Mouse (Mus musculus) midbrain, embryonic 14.5 days (tissue): Measurements from ENCODE around the gene Ankar. TPM values are rescaled to one million over a fixed set of nuclear protein-coding genes. Genes with fewer than 3 reads are reported as not detected.

ENCODE experiments used
- ATAC-seq: fragments of 200-750 bp; cut with Nextera tagmentation; 2 replicates; pipeline ENCODE4 v1.8.0; 2017; ENCODE audit warnings: moderate number of reproducible peaks, moderate library complexity; ENCODE audit not compliant: low FRiP score, low TSS enrichment
- DNase-seq: peaks from one replicate; pipeline ENCODE4 v3.0.0-alpha.2; 2015
- H3K27ac ChIP-seq: fragments of 300-500 bp; sonication (generic); replicated peaks from 2 replicates; pipeline ENCODE4 v1.5.1; 2014; ENCODE audit warnings: mild to moderate bottlenecking, low read depth, low read length, moderate library complexity
- H3K27me3 ChIP-seq: fragments of 300-500 bp; sonication (generic); 2 replicates; pipeline ENCODE4 v1.6.1; 2014; ENCODE audit warnings: low read length, control low read depth, mixed read lengths; ENCODE audit not compliant: control insufficient read depth, insufficient read depth
- H3K36me3 ChIP-seq: fragments of 300-500 bp; sonication (generic); 2 replicates; pipeline ENCODE4 v1.6.1; 2014; ENCODE audit warnings: low read length, control low read depth; ENCODE audit not compliant: control insufficient read depth, insufficient read depth
- H3K4me1 ChIP-seq: fragments of 300-500 bp; sonication (generic); 2 replicates; pipeline ENCODE4 v1.6.1; 2014; ENCODE audit warnings: mild to moderate bottlenecking, antibody characterized with exemption, low read length, control low read depth; ENCODE audit not compliant: control insufficient read depth, insufficient read depth
- H3K4me2 ChIP-seq: fragments of 300-500 bp; sonication (generic); 2 replicates; pipeline ENCODE4 v1.6.1; 2014; ENCODE audit warnings: mild to moderate bottlenecking, low read length, moderate library complexity
- H3K4me3 ChIP-seq: fragments of 300-500 bp; sonication (generic); replicated peaks from 2 replicates; pipeline ENCODE4 v1.5.1; 2014; ENCODE audit warnings: low read depth, low read length
- H3K9ac ChIP-seq: fragments of 300-500 bp; sonication (generic); replicated peaks from 2 replicates; pipeline ENCODE4 v1.6.1; 2014; ENCODE audit warnings: mild to moderate bottlenecking, low read length, moderate library complexity
- H3K9me3 ChIP-seq: fragments of 300-500 bp; sonication (generic); 2 replicates; pipeline ENCODE4 v1.6.1; 2016; ENCODE audit warnings: low read length, control low read depth, mixed read lengths; ENCODE audit not compliant: control insufficient read depth
- WGBS: fragments of 180-500 bp; shearing (Covaris S2); extraction: QIAGEN DNeasy Blood & Tissue Kit; methylation state at CpG from one replicate; pipeline ENCODE4 v1.1.7; 2014; 5-methylcytosine and 5-hydroxymethylcytosine counted together
- polyA plus RNA-seq: library from polyadenylated mRNA; unstranded; fragments of >200 nt; fragmentation: Nextera tagmentation; extraction: Ambion mirVana; gene quantifications from 2 replicates; pipeline ENCODE4 v1.2.1, GENCODE M21; 2014

The Ankar gene
- polyA plus RNA-seq, 1 experiment from 2014 or later = not detected

GRCm38 (mm10) chr1:72730126-72730525, 29.7 kb upstream of the Ankar start:
- ATAC-seq (no peak), DNase-seq (no peak)
- H3K27me3 ChIP-seq = no peaks in the 10 kb centered on the region
- no peak overlapping the region for H3K4me2 ChIP-seq
- no peak overlapping the region for H3K4me3 ChIP-seq
- no peak overlapping the region for H3K9ac ChIP-seq
- no peaks in the 10 kb centered on the region for H3K4me1 ChIP-seq
- WGBS = 52% methylated on average over 10 of the region's 10 CpGs
- no peaks in the 10 kb centered on the region for H3K36me3 ChIP-seq
- no peak overlapping the region for H3K27ac ChIP-seq
- H3K9me3 ChIP-seq = no peaks in the 10 kb centered on the region

- Histone ChIP-seq H3K36me3 (no peaks in the 10 kb centered on the region), H3K9ac (no peak overlapping the region), H3K9me3 (no peaks in the 10 kb centered on the region), H3K27ac (no peak overlapping the region), H3K27me3 (no peaks in the 10 kb centered on the region), H3K4me2 (no peak overlapping the region), H3K4me3 (no peak overlapping the region), H3K4me1 (no peaks in the 10 kb centered on the region)
- WGBS = 88% methylated on average over 4 of the region's 4 CpGs
- no peak for ATAC-seq
- DNase-seq = no peak
Measured at GRCm38 (mm10) chr1:72728781-72729180, 28.4 kb upstream of the Ankar start.

- 92% methylated on average over 13 of the region's 13 CpGs for WGBS
- H3K9ac ChIP-seq = no peak overlapping the region
- H3K4me3 ChIP-seq = no peak overlapping the region
- H3K27ac ChIP-seq = no peak overlapping the region
- ATAC-seq = no peak
- H3K9me3 ChIP-seq = no peaks in the 10 kb centered on the region
- no peak overlapping the region for H3K4me2 ChIP-seq
- no peaks in the 10 kb centered on the region for H3K36me3 ChIP-seq
- no peaks in the 10 kb centered on the region for H3K27me3 ChIP-seq
- H3K4me1 ChIP-seq = no peaks in the 10 kb centered on the region
- no peak for DNase-seq
Measured at GRCm38 (mm10) chr1:72725941-72726340, 25.6 kb upstream of the Ankar start.

- Histone ChIP-seq H3K9me3 (no peaks in the 10 kb centered on the region), H3K4me2 (no peak overlapping the region), H3K4me1 (no peaks in the 10 kb centered on the region), H3K9ac (no peak overlapping the region), H3K36me3 (peaks cover 4% of the 10 kb centered on the region; the same call in 1 of the 2 replicates), H3K4me3 (no peak overlapping the region), H3K27me3 (no peaks in the 10 kb centered on the region), H3K27ac (no peak overlapping the region)
- DNase-seq (no peak), ATAC-seq (no peak)
- WGBS = 91% methylated on average over 2 of the region's 2 CpGs
Measured at GRCm38 (mm10) chr1:72724354-72724753, 24.0 kb upstream of the Ankar start.

DNA sequence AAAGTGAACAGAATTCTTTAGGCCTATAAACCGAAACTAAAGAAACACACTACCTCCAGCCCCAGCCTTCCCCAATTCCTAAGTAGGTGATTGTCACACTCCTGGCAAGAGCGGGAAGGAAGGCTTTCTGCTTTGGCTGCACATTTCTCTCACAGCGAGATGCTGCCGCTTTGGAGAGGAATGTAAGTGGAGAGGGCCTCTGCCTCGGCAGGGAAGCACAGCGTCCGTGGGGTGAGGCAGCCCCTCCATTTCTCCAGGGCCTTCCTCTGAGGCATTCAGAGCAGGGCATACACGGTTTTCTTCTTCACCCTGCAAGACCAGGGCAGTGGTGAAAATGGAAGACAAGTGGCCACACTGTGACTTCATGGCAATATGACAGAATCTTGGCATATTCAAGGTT, 22.3 kb upstream of the Ankar start:
- ATAC-seq = no peak
- Histone ChIP-seq H3K27ac (no peak overlapping the region), H3K4me1 (no peaks in the 10 kb centered on the region), H3K4me3 (no peak overlapping the region), H3K36me3 (peaks cover 9% of the 10 kb centered on the region; the same call in 1 of the 2 replicates), H3K4me2 (no peak overlapping the region), H3K9ac (0 out of 2 replicates have a peak overlapping the region, but pooled peaks have one; percentile 12), H3K9me3 (no peaks in the 10 kb centered on the region), H3K27me3 (no peaks in the 10 kb centered on the region)
- DNase-seq = no peak
- 48% methylated on average over 8 of the region's 8 CpGs for WGBS

GRCm38 (mm10) chr1:72720115-72720725, 19.8 kb upstream of the Ankar start:
- Histone ChIP-seq H3K36me3 (peaks cover 17% of the 10 kb centered on the region; the same call in 1 of the 2 replicates), H3K9me3 (no peaks in the 10 kb centered on the region), H3K4me2 (no peak overlapping the region), H3K27me3 (no peaks in the 10 kb centered on the region), H3K4me3 (no peak overlapping the region), H3K27ac (no peak overlapping the region), H3K4me1 (no peaks in the 10 kb centered on the region), H3K9ac (no peak overlapping the region)
- DNase-seq (peak; percentile 33), ATAC-seq (no peak; the same call in 1 of the 2 replicates)
- WGBS = 29% methylated on average over 6 of the region's 6 CpGs

DNA sequence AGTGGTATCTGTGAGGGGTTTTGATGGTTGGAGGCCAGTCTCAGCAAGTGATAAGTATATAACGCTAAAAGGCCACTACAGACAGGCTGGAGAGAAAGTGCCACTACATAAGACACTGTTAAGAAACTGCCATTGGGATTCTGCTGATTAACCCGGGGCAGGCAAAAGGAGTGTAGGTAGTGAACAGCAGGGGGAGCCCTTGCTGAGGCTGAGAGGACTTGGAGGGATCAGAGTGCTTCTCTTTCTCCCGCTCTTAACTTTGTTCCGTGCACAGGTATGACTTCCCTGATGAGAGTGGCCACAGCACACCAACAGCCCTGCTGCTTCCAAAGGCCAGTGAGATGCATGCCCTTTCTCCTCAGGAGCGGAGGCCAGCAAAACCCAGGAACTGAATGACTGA, 18.5 kb upstream of the Ankar start:
- H3K27me3 ChIP-seq = no peaks in the 10 kb centered on the region
- peaks cover 28% of the 10 kb centered on the region for H3K36me3 ChIP-seq
- no peak overlapping the region for H3K9ac ChIP-seq
- no peaks in the 10 kb centered on the region for H3K9me3 ChIP-seq
- no peak overlapping the region for H3K27ac ChIP-seq
- no peaks in the 10 kb centered on the region for H3K4me1 ChIP-seq
- WGBS = 37% methylated on average over 5 of the region's 5 CpGs
- H3K4me2 ChIP-seq = no peak overlapping the region
- H3K4me3 ChIP-seq = no peak overlapping the region
- ATAC-seq (no peak), DNase-seq (peak; percentile 80)

GRCm38 (mm10) chr1:72717540-72717939, 17.2 kb upstream of the Ankar start:
- Histone ChIP-seq H3K27me3 (no peaks in the 10 kb centered on the region), H3K4me2 (no peak overlapping the region), H3K27ac (no peak overlapping the region), H3K4me1 (peaks cover 7% of the 10 kb centered on the region), H3K36me3 (peaks cover 40% of the 10 kb centered on the region), H3K9me3 (no peaks in the 10 kb centered on the region), H3K9ac (no peak overlapping the region), H3K4me3 (no peak overlapping the region)
- 91% methylated on average over 7 of the region's 7 CpGs for WGBS
- no peak for DNase-seq
- no peak for ATAC-seq

DNA sequence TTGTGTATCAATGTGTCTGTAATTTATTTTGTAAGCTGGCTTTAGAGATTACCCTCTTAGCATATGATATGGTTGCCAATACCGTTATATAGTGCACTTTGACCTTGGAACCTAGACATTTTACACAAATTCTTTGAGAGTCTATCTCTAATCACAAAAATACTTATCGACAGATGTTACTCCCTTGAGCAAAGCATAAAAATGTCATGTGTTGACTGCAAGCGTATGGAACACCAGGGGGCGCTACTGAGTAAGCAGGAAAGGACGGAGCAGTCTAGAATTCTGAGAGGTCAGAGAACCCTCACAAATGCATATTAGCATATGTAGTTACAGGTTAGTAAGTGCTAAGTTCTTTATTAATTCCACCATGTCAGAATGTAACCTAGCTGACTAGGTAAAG, 16.5 kb upstream of the Ankar start:
- no peaks in the 10 kb centered on the region for H3K27me3 ChIP-seq
- ATAC-seq (no peak; the same call in 1 of the 2 replicates), DNase-seq (peak; percentile 88)
- H3K9me3 ChIP-seq = no peaks in the 10 kb centered on the region
- no peak overlapping the region for H3K4me3 ChIP-seq
- H3K4me2 ChIP-seq = no peak overlapping the region
- no peak overlapping the region for H3K27ac ChIP-seq
- no peak overlapping the region for H3K9ac ChIP-seq
- 11% methylated on average over 5 of the region's 5 CpGs for WGBS
- H3K36me3 ChIP-seq = peaks cover 40% of the 10 kb centered on the region
- peaks cover 13% of the 10 kb centered on the region for H3K4me1 ChIP-seq
